Mouse (Mus musculus): ENCODE data around the gene Hoxd3. TPM values are rescaled to one million over a fixed set of nuclear protein-coding genes. Genes with fewer than 3 reads are reported as not detected.
A peak's percentile ranks its signal among the peaks of the same experiment; 100 is the strongest.

Hoxd3 gene
- total RNA-seq, 2 experiments from 2014 or later = not detected

DNA sequence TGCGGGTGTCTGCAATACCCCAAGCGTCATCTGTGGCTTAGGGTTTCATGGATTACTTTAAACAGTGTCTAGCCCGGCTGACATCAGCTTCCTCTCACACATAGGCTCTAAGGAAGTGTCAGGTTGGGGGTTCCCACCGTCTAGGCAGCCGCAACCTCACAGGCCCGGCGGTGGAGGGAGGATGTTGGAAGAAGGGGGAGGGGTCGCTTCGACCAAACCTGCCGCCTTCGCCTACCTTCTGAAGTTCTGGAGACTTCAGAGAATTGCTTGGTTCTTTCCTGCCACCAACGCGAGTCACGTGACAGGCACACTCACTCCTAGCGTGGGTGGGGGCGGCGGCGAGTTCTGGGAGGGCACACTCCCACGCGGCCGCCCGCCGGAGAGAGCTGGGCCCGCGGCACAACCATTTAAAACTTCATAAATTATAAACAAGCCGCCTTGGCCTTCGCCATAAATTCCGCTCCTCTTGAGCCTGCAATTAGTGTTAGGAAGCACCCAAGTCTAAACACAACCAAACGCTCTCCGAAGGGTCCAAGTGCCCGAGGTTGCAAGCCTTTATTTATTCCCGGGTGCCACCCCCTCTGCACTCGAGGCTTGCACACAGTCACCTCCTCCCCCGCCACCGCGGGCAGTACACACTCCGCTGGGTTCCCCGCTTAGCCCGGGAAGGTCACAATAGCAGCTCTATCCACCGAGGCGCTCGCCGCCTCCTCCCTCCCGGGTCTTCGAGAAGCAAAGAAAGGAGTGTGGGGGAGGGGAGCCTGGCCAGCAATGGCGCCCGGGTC lies 37.8 kb downstream of the Hoxd3 start:
- intact Hi-C loops (cut with DNase I) = no loop called here
- DNase-seq (ENCODE audit: low spot score in 2 of 2) = no peak

DNA sequence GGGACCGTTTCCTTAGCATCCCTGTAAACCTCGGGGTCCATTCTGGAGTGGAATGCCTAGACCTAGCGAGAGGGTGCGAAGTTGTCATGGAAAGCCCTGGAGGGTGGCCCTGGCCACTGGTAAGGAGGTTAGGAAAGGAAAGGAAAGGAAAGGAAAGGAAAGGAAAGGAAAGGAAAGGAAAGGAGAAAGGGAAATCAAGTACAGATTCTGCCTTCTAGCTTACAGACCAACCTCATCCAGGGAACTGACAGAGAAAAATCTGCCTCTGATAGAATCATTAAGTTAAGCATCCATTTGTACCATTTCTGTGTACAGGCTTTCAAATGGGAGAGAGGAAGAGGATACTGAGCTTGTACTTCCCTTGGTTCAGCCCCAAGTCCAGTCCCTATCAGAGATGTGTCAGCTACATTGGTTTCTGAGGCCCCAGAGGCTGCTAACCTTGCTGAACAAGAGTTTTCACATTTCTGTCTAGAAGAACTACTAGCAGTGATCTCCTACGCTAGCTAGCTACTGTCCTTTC lies 39.1 kb downstream of the Hoxd3 start:
- intact Hi-C loops (cut with DNase I) = no loop called here
- no peak for DNase-seq (ENCODE audit: low spot score in 2 of 2)

DNA sequence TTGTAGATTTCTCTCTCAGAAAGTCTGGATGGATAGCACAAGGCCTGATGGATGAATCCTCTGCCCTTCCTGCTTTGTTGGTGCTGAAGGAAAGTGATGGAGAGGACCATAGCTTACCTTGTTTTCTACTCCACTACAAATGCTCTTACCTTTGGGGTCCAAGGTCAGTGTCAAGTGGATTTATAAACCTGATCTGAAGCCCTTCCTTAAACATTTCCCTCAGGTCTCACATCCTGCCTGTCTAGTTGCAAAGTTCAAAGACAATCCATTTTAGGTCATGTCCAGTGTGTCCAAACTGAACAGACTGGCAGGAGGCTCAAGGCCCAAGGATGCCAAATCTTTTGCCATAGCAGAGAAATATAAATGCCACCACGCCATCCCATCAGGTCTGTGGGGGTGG lies 40.1 kb downstream of the Hoxd3 start:
- intact Hi-C loops (cut with DNase I) = no loop called here
- no peak for DNase-seq (ENCODE audit: low spot score in 2 of 2)

DNA sequence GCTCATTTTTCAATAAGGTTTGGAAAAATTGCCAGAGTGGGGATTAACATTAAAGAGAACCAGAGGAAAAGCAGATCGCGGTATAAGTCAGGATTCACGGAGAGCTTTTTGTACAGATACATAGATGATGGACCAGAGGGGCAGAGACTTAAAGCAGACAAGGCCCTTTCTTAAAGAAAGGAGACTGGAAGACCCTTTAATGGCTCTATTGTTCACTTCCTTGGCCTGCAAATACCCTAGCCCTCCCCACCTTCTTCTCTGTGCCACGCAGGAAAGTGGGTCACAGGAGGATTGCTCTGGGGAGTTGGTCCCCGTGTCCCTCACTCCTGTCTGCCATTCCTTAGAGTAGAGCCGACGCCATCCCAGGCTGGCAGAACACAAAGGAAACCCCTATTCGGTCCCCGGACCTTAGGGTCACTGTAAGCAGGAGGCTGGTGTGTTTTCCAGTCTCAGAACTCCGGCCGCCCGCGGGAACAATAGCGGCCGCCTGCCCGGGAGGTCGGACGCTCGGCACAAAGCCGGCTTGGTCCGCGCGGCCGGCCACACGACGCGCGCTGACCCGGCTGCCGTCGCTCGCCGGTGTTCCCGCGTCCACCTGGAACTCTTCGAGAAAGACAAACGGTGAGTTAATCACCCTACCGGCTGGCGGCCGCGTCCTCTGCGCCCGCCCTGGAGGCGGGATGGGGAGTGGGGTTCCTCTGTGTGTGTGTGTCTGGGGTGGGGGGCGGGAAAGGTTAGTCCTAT lies 40.9 kb downstream of the Hoxd3 start:
- DNase-seq (ENCODE audit: low spot score in 2 of 2) = no peak
- intact Hi-C loops (cut with DNase I) = no loop called here

DNA sequence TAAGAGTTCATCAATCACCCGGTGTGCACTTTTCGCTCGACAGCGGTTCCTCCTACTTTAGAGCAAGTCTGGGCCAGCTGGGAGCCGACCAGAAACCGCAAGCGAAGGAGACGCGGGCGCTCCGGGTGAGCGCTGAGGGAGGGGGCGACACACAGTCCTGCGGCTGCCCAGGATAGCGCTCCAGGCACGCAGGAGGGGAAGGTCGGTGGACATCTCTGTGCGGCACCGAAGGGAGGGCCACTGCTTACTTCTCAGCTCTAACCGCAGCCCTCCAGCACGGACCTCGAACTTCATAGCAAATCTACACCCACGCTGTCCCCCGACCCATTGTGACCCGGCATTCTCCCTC lies 41.4 kb downstream of the Hoxd3 start:
- intact Hi-C loops (cut with DNase I) = no loop called here

DNA sequence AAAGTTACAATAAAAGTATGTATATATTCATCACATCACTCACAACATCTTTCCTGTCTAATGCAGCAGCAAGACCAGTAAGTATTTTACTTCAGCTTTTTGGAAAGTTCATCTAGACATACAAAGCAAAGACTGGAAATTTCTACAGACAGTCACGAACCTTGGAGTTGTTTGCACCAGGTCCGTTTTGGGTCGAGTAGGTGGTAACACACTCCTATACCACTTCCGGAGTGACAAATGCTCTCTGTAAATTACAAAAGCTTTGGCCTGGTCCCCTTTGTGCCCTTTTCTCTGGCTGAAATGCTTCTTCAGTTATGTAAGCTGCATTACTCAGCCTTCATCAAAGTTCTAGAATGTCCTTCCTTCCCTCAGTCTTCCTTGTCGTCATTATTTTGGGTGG lies 42.0 kb downstream of the Hoxd3 start:
- intact Hi-C loops (cut with DNase I) = no loop called here
- DNase-seq (ENCODE audit: low spot score in 2 of 2) = no peak

More for the DNA sequence above, 41.4 kb downstream of the Hoxd3 start:
- no peak for DNase-seq (ENCODE audit: low spot score in 2 of 2)

DNA sequence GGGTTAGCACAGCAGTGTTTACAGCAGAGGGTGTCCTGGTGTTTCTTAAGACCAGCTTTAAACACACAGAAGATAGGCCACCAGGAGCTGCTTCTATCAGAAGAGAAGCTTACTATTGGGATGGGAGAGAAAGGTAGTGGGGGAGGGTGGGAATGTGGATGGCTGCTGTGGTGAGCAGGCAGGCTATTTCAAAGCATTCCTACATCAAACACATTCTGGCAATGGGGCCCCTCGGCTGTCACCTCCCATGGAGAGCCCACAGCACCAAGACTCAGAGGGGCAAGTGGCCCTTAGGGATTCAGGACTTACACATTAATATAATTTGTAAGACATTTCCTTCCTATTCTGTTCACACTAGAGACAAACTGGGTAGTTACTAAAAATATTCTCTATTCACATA lies 48.4 kb downstream of the Hoxd3 start:
- no peak for DNase-seq (ENCODE audit: low spot score in 2 of 2)
- intact Hi-C loops (cut with DNase I) = no loop called here

DNA sequence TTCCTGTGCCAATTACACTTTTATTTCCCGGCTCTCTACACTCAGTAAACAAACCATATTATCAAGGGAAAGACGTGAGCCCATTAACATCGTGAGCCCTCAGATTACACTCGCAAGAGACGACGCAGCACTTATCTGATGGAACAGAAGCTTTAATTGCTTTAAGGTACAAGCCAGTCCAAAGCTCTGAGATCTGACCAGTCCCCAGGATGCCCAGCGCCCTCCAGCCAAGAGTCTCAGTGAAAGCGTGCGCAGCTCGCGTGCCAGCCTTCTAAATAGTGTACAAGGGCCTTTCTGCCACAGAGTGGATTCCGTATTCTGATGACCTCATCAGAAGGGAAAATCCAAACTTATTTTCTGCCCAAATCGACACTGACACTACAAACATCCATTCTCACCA lies 50.2 kb downstream of the Hoxd3 start:
- intact Hi-C loops (cut with DNase I) = no loop called here
- DNase-seq (ENCODE audit: low spot score in 2 of 2) = no peak

DNA sequence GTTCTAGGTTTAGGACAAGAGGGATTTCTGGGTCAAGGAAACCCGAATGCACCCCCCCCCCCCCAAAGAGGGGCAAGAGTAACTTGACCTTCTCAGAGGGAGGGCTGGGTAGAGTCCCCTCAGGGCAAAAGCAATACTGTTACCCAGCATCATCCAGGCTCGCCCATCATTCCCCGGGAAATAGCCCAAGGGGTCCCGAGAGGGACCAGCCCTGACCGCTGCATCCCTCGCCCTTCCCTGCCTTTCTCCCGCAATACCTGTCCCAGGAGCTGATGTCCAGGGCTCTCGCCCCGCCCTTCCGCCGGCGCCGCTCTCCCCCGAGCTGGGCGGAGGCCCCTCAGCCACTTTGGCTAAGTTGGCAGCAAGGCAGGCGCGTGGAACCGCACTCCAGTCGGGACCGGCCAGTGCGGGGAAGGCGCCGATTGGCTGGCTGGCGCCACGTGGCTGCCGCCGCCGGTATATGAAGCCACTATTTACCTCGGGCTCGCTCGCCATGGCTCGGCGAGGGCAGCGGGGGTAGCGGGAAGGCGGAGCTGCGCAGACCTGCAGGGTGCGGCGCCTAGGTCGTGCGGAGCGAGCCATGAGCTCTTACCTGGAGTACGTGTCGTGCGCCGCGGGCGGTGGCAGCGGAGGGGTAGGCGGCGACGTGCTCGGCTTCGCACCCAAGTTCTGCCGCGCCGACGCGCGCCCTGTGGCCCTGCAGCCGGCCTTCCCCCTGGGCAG lies 51.0 kb downstream of the Hoxd3 start, which contains the start of gene Hoxd1:
Hoxd1 (plus strand) TSS at position 459 of the 723 bp plus-strand sequence.
- DNase-seq (ENCODE audit: low spot score in 2 of 2) = no peak
- intact Hi-C loops (cut with DNase I) = no loop called here

DNA sequence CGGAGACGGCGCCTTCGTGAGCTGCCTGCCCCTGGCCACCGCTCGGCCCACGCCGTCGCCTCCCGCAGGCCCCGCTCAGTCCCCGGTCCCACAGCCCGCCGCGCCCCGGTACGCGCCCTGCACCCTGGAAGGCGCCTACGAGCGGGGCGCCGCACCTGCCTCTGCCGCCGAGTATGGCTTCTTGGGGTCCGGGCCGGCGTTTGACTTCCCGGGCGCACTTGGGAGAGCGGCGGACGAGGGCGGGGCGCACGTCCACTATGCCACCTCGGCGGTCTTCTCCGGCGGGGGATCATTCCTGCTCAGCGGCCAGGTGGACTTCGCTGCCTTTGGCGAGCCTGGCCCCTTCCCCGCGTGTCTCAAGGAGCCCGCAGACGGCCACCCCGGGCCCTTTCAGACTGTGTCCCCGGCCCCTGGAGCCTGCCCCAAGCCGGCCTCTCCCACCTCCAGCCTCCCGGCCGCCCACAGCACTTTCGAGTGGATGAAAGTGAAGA lies 51.6 kb downstream of the Hoxd3 start:
- no peak for DNase-seq (ENCODE audit: low spot score in 2 of 2)
- intact Hi-C loops (cut with DNase I) = no loop called here

DNA sequence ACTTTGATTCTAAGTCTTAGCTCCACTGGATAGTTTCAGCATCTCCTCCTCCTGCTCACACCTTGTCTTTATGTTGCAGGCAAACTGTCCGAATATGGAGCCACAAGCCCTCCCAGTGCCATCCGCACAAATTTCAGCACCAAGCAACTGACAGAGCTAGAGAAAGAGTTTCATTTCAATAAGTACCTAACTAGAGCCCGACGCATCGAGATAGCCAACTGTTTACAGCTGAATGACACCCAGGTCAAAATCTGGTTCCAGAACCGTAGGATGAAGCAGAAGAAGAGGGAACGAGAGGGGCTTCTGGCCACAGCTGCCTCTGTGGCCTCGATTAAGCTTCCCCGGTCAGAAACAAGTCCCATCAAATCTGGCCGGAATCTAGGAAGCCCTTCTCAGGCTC lies 52.2 kb downstream of the Hoxd3 start:
- no peak for DNase-seq (ENCODE audit: low spot score in 2 of 2)
- intact Hi-C loops (cut with DNase I) = no loop called here

DNA sequence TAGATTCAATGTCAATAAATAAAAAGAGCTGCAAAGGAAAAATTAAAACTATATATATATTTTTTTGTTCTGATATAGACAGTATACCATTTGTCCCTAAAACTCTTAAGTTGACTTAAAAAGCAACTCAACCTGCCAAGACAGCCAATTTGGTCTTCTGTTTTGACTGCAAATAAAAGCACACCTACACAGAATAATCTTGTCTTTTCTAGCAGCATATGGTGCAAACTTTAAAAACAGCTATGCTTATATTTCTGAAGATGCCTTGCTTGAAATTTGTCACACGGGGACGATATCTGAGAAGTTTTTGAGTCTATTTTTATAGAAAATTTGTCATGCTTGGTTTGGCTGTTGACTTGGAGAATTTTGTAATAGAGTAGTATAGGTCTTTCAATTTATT lies 62.6 kb downstream of the Hoxd3 start:
- intact Hi-C loops (cut with DNase I) = no loop called here
- DNase-seq (ENCODE audit: low spot score in 2 of 2) = no peak

DNA sequence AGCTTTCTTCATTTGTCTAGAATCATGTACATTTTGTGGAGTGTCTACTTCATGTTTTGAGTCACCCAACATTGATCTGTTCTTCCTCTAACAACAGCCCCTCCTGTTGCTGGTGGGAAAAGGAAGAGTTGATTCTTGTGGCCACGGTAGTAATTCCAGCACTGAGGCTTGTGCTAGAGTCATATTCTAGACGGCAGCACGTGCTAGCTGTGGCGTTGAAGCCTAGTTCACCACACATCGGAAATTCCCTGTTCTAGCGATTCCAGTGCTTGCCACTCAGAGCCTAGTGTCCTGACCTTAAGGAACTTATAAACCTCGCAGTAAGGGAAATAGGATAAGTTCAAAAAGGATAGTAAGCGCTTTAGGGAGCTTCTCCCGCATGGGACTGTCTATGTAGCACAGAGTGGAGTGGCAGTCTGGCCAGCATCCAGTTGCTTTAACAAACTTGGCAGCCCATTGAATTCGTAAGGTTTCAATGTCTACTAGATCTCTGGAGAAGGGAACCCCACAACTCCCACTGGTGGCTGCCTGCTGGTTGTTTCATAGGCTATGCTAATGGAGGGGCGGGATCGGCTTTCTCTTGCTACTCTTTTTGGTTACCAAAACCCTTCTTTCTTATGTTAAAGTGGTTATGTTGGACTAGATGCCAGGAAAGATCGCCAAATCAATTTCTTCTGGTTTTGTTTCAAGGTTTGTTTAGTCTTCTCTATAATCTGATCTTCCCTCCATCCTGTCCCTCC lies 66.0 kb downstream of the Hoxd3 start:
- intact Hi-C loops (cut with DNase I) = no loop called here
- DNase-seq (ENCODE audit: low spot score in 2 of 2) = no peak

DNA sequence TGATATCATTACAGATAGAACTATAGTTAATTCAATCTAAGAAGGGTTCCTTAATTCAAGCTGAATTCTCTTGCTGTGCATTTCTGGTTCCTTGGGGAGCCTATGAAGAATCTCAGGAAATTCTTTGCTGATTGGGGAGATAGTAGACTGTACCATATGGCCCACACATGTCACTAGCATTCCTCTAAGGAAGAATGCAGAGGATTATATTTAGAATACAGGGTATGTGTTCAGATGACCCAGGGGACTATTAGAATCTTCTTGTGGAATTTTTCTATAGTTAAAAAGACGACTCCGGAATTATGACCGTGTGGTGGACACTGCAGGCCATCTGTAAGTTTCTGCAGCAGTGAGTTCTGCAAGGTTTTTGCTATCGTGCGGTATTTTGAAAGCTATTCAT lies 69.7 kb downstream of the Hoxd3 start:
- intact Hi-C loops (cut with DNase I) = no loop called here
- no peak for DNase-seq (ENCODE audit: low spot score in 2 of 2)

DNA sequence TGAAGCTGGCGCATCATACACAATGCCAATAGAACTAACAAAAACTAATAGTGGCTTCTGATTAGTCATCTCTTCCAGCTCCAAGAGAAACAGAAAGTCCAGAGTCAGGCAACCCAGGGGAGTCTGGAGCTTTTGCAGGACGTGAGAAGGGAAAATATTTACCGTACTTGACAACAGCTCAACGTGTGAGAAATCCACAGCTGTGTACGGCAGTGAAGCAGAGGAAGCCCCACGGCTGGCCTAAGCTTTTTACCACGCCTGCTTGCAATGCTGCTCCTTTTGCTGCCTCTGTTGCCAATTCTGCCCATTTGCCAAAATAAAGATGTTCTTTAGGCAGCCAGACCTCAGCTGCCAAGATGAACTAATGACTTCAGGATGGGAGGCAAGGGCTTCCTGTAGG lies 83.8 kb downstream of the Hoxd3 start:
- no peak for DNase-seq (ENCODE audit: low spot score in 2 of 2)
- intact Hi-C loops (cut with DNase I) = no loop called here

Small RNA genes within 50 kb of the gene (microRNA-seq; reads per million reads assigned to microRNA genes)
- gene Gm44463 = not detected
- gene Mir10b = 27.1 reads per million, percentile 43 among the genes with 10 or more reads in this experiment

Other genes with a start within 250 kb of the Hoxd3 start
- 10 to 100 TPM; 70.4 to 78.0 TPM for gene Lnpk, start 132.5 kb upstream of the Hoxd3 start, total RNA-seq (2021)
- not detected for gene Evx2, start 52.4 kb upstream of the Hoxd3 start, total RNA-seq (2021)
- gene Hoxd13, start 43.6 kb upstream of the Hoxd3 start, total RNA-seq (2021) = not detected
- gene Hoxd12, start 36.9 kb upstream of the Hoxd3 start, total RNA-seq (2021) = not detected
- gene Hoxd11, start 32.4 kb upstream of the Hoxd3 start, total RNA-seq (2021) = not detected
- not detected for gene Hoxd10, start 20.0 kb upstream of the Hoxd3 start, total RNA-seq (2021)
- gene Hoxd9, start 14.2 kb upstream of the Hoxd3 start, total RNA-seq (2021) = not detected
- gene Hoxd8, start 7.3 kb upstream of the Hoxd3 start, total RNA-seq (2021) = not detected
- not detected for gene Hoxd4, start within 50 bp of the Hoxd3 start, total RNA-seq (2021)
- not detected for gene Gm28230, start 14.8 kb downstream of the Hoxd3 start, total RNA-seq (2021)
- gene Hoxd1, start 51.1 kb downstream of the Hoxd3 start, total RNA-seq (2021) = not detected
- 10 to 100 TPM; 45.3 to 45.4 TPM for gene Mtx2, start 113.9 kb downstream of the Hoxd3 start, total RNA-seq (2021)

All from left cerebral cortex, postnatal 36 days (tissue).